Mouse (Mus musculus) left cerebral cortex, postnatal 36 days (tissue): ENCODE data around the gene Gmds. TPM values are rescaled to one million over a fixed set of nuclear protein-coding genes. Genes with fewer than 3 reads are reported as not detected.
A peak's percentile ranks its signal among the peaks of the same experiment; 100 is the strongest.

Experiments
- DNase-seq, 2 experiments: peaks; one replicate each; pipeline ENCODE4 v3.0.0; 2021 to 2022; ENCODE audit warnings: low spot score in 2 of 2, mixed read lengths in 1 of 2
- intact Hi-C: fragments of 180-260 bp; cut with DNase I; formaldehyde crosslinking; loops from one replicate; pipeline ENCODE4 v1.15.1; 2025
- total RNA-seq, 2 experiments: library from RNA; stranded (reverse); gene quantifications; 2 replicates each; pipeline ENCODE4 v1.2.3; 2021

Gene Gmds
- total RNA-seq = 10 to 100 TPM; 10.3 to 12.8 TPM

DNA sequence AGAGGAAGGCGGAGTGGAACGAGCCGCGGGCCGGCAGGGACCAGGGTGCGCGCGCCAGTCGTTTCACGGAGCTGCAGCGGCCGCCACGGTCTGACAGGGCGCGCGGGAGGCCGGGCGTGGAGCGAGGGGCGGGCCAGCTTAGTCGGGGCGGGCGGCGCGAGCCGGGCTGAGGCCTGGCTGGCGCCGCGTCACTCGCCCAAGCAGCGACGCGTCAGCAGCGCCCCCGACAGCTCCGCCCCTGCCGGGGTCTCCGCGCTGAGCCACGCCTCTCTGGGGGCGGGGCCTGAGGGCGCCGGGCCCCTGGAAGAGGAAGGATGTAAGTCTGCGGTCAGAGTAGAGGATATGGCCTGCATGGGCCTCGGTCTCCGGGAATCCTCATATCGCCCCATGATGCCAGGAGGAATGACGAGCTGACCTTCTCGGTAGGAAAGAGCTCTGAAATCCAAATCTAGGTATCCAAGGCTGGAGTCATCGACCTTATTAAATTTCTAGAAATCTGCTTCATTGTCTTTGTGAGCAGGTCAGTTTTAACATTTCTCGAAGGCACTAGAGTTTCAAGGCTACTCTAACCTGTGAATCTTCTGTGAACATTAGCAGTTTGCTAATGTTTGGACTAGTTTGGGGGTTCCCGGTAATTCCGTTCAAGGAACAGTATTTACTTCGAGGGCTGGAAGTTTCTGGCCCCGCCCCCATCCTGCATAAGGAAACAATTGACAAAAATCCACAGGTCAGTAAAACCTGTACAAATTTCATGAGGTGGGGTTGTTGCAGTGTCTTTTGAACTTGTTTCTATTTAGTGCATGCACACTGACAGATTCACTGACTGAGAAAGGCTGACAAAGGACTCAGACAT, at the start of gene Gmds:
Gene Gmds, minus strand, starts transcription at position 228 of the 853 bp plus-strand sequence.
- intact Hi-C loops = no loop called here
- DNase-seq = peak; percentile 90 to 94

DNA sequence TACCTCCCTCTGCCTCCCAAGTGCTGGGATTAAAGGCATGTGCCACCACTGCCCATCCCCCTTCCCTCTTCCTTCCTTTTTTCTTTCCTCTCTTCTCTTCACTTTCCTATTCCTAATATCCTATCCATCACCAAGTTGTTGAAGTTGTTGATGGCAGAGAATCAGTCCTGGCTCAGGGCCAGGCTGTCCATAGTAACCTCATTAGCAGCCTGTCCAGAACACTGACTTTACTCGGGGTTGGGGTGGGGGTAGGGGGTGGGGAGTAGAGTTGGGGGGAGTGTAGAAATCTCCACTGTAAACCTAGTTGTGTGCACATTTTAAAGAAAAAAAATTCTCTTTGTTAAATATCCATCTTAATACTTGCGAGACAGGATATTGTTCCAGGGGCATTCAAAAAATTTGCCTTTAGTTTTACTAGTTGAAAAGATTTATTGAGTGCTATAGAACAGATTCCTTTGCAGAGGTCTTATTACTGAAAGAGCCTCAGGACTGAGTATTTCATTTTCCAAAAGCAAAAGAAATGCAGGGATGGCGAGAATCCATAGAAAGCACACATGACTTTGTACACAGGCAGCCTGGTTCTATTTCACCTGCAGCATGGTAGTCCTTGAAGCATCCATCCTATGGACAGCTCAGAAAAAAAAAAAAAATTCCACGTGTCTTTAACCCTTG, 47.0 kb upstream of the Gmds start:
- intact Hi-C loops = no loop called here

DNA sequence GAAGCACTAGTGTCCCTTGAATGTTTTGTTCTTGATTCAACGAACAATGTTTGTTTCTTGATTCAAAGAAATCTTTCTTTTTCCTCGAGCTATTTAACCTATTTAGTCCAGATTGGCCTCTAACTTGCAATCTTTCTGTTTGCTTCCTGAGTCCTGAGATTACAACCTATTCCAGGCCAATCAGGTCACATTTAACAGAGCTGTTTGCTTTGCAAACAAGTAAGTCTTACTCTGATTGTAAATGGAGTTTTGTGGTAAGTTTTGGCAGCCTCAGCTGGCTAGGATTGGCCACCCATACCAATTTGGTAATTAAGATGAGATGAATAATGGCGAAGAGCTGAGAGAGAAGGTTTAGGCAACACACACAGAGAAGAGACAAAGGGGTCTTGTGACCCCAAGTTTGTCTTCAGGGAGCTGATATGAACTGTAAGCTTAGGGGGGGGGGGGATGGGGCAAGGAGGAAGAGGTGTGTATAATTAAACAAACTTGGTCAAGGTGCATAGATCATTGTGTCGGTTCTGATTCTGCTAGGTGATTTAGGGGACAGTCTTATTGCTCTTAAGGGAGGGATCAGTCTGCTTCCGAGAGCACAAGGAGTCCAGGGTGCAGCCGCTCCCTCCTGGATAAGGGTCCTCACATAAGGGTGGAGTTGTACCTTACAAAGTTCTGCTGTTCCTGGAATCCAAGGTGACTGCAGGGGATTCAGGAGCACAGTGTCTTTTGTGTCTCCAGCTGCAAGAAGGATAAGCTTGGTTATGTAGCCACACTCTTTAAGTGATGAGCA, 43.9 kb upstream of the Gmds start:
- intact Hi-C loops = no loop called here
- no peak for DNase-seq

More for the DNA sequence above, 47.0 kb upstream of the Gmds start:
- no peak for DNase-seq

DNA sequence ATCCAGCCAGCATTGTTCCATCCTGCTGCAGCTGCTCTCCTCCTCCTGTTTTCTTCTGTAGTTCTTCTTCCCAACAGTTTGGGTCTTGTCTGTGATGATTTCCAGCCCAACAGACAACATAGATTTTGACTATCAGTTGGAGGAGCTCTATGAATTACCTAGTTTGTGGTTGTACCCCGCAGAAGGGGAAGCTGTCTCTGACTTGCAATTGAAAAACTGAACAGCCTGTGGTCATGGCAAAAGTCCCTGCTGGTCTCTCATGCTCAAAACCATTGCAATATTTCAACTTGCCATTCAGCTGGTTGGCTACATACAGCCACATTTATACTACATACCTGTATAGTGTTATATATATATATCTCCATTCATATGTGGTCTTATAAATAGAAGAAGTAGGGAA, 40.1 kb upstream of the Gmds start:
- DNase-seq = no peak
- intact Hi-C loops = no loop called here

DNA sequence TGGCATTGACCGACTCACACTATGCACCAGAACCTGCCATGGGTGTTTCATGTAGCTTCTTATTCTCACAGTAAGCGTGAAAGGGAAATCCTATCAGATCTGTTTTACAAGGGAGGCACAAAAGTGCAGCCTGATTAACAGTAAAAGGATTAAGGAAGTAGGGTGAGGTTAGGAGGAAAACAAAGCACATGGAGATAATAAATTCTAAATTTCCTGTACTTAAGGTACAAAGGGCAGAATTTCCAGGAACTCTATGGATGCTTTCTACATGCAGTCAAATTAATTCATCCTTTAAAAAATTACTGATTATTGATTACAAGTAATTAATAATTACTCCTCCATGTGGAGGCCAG, 34.0 kb upstream of the Gmds start:
- intact Hi-C loops = no loop called here

DNA sequence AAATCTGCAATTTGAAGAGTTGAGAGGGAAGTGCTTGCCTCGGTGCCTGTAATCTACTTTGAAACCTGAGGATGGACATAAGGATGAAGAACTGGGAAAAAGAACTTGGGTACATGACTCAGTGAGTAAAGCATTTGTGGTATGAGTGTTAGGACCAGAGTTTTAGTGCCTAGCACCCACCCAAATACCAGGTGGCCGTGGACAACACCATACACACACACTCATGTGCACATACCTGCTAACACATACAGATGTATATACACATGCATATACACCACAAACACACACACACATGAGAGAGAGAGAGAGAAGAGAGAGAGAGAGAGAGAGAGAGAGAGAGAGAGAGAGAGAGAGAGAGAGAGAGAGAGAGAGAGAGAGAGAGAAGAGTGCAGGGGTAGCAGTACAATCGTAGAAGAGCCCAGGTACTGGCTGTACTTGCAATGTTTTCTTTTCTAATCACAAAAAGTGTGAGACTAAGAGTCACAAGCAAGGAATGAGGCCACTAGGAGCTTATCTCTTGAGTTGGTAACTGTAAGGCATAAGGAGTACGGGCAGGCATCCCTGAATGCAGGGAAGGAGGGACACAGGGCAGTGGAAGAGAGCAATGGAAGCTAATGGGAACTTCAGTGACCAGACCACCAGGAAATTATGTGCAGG, 33.5 kb upstream of the Gmds start:
- intact Hi-C loops = no loop called here
- DNase-seq = no peak

More for the DNA sequence above, 34.0 kb upstream of the Gmds start:
- no peak for DNase-seq

DNA sequence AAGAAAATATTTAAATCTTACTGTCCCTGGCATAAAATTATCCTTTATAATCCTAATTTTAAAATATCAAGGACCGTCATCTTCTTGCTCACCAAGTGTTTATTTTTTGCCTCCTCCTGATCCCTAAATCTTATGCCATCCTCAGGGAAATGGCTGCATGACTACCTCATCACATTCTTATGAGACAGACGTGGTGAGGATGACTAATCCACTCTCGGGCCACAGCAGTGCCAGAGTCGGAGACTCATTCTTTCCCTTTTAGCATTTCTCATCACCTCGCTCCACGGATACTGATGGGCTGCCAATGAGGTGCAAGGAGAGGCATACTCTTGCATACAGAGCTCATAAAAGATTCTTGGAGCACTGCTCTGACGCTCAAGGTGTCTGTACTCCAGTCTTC, 32.2 kb upstream of the Gmds start:
- intact Hi-C loops = no loop called here
- DNase-seq = no peak

DNA sequence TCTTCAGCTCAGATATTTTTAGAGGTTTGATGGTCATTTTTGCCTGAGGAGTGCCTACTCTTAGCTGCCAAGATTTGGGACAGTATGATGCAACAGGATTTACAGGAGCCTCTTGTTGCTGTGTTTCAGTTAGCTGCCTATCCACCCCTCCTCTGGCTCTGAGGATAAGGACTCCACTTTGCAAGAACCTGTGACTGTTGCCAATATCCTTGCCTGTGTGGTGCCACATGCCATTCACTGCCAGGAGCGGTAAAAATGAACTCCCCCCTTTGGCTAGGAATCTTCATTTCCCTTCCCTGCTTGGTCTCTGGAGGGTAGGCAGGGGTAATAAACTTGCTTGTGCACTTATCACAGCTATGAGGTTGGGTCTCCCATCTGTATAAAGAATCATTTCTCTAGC, 31.6 kb upstream of the Gmds start:
- DNase-seq = no peak
- intact Hi-C loops = no loop called here

DNA sequence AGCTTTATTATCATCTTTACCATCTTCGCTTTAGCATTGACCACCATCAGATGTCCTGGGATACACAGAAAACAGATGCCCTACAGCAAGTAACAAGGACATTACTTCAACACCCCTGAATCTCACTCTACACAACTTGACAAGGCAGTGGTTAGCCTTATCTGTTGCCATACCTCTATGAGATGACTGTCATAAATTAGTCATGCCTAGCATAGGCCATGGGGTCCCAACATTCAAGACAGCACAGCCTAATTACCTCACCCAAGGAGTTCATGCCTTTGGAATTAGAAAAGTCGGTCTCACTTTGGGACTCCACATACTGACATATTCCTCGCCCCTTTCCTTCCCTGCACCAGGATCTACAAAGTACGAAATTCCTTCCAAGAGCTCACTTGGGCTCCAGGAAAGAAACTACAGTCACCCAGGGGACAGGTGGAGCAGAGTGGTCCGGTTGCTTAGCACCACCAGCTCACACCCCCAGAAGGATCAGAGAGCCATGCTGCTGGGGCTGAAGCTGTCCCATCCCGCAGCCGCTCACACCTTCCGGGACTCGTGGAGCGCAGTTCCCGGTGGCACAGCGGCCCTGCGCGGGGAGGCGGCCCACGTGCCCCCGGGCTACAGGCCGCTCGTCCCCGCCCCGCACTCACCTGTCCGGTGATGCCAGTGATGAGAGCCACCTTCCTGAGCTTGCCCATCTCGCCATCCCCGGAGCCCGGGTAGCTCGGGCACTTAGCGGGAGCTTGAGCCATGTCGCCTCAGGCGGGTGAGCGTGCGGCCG, 616 bp downstream of the Gmds start:
- no peak for DNase-seq
- intact Hi-C loops = no loop called here

DNA sequence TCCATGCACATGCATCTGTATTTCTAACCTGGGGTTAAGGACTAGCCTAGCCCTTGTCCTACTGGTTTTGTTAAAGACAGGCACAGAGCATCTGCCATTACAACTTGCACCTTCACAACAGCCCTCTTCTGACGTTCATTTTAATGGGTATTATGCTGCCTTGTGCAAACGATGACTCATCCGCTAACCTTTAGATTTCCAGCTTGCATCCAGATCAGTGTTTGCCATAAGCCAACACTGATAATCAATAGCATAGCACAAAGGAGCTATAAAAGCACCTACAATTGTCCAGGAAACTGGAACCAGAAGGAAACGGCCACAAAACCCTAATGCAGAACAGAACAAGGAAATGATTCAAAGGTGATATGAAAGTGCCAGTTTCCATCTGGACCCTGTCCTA, 20.2 kb downstream of the Gmds start:
- intact Hi-C loops = no loop called here
- DNase-seq = no peak

DNA sequence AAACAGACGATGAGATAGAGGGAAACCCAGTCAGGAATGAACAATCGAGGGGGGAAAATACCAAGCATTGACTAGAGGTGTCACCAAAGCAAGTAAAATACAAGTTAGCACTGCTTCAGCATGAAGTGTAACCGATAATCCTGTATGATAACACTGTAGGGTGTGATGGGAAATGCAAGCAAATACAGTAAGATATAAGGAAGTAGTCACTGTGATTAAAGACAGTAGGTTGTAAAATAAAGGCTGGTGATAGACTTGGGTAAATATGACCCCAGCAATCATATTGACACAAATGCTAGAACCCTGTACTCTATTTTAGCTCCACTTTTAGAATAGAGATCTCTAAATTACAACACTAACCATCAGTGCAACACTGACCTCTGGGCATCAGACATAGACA, 21.2 kb downstream of the Gmds start:
- no peak for DNase-seq
- intact Hi-C loops = no loop called here

DNA sequence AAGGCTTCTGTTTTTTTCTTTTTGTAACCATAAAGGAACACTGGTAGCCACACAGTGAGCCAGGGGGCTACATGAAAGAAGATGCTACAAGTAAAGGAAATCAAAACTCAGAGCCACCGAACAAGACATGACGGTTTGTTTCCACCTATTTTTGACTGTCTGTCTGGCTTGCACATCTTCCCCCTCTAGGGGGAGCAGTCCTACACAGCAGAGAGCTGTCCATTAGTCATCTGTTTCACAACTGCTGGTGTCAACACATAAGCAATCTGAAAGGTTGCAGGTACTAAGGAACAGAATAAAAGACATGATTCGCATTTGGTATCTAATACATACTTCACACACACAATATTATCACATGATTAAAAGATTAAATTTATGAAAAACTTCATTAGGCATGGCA, 25.9 kb downstream of the Gmds start:
- DNase-seq = peak in 1 of 2 experiments; percentile 11
- intact Hi-C loops = loop anchor here (2.0 kb wide), 1 partner anchor 98 kb away; no protein-coding TSS in a partner anchor

DNA sequence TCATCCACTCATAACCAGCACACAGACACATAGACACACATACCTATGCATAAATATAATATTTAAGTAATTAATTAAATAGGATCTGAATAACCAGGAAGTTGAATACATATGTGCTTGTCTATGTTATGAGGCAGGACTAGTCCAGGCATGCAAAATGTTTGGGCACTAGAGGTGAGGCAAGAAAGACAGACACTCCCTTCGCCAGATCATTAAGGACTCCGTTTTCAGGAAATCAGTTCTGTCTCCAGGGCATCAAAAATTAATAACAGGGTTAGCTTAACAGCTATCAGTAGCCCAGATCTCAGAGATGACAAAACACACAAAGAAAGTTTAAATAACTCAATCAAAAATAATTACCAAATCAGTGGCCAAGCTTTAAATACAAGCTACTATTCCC, 27.1 kb downstream of the Gmds start:
- intact Hi-C loops = no loop called here
- DNase-seq = no peak

DNA sequence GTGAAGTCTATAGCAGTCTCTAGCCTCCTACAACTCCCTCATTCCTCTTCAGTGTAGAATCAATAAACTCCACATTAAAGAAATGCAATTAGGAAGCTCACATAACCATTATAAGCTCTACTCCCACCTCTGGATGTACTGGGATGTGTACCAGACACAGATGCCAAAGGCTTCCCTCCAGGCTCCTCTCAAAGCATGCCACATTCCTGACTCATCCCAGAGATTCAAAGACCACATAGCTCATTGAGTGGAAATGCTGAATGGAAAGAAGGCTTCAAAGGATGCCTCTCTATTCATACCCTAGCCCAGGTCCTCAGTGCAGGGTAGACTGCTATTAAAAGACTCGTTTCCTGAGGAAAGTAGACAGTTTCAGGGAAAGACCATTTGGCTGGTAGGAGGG, 40.1 kb downstream of the Gmds start:
- intact Hi-C loops = no loop called here
- DNase-seq = no peak

DNA sequence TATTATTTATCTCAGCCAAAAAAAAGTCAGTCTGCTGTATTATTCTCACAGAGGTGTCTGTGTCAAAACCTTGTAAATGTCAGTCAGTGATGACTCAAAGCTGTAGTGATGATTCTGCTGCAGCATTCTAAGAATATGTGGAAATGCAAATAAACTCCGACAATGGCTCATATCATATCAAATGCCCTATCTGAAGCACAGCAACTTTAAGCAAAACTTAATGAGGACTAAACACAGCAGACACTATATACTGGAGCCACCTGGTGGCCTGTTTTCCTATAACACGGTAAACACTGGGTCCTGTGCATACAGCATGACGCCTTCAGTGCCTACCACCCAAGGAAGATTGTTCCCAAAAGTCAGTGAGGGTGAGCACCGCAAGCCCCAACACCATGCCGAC, 41.1 kb downstream of the Gmds start:
- peak in 1 of 2 experiments; percentile 24 for DNase-seq
- intact Hi-C loops = loop anchor here (2.0 kb wide), 1 partner anchor 497 kb away; no protein-coding TSS in a partner anchor

DNA sequence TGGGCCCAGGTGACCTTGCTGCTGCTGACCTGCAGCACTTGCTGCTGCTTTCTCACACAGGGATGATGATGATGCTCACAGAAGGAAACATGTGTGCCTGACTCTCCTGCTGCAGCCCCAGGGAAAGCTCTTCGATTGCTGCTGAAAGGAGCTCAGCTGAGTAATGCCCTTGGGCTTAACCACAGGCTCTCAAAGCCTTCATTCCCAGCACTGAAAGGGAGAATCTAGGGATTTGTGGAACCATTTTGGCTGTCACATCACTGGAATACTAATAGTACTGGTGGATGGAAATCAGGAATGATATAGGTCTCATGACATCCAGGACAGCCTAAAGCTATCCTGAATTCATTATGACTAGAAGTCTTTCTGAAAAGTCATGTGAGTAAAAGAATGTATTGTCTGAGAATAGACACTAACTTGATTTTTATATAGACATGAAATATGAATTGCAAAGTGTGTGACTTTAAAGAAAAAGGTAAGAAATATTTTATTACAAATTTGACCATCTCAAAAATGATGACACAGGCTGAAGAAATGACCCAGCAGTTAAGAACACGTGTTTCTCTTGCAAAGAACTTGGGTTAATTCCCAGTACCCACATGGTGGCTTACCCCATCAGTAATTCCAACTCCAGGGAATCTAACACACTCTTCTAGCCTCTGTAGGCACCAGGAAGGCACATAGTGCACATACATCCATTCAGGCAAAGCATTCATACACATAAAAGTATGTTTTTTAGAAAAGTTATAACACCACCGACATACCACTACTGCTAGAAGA, 43.9 kb downstream of the Gmds start:
- intact Hi-C loops = no loop called here
- DNase-seq = no peak

DNA sequence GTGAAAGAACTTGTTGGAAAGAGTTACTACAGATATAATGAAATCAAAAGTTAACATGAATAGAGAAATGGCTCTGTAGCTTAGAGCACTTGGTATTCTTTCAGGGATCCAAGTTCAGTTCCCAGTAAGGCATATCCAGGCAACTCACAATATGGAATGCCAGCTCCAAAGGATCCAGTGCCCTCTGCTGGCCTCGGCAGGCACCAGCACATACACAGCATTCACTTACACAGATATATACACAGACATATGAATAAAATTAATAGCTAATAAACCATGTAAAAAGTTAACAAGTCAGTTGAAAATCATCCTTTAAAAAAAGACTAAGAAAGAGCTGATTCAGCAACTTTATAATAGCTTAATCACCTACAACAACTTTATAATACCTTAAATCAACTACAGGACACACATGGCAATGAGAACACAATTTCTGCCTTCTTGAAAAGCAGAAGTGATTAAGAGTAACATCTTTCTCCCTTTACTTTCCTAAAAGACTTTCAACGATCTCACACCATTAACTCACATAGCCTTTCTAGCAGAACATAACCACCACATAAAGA, 65.5 kb downstream of the Gmds start:
- intact Hi-C loops = no loop called here
- DNase-seq = no peak

DNA sequence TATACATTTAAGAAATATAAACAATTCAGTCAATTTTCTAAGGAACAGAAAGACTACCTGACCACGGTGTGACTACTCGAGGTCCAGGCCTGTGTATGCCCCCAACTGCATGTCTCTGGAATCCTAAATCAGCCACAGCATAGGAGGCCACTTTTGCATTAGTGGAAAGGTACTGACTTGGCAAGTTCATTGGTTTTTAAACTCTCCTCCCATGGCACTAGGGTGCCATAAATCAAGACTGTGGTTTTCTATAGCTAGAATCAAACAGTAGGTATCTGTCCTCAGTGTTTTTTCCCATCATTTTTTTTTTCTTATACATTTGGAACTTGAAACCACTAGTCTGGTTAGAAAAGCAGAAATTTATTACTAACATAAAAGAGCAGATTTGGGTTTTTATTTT, 68.8 kb downstream of the Gmds start:
- intact Hi-C loops = no loop called here
- no peak for DNase-seq
